Mouse (Mus musculus) hindbrain, embryonic 14.5 days (tissue): Measurements from ENCODE around the gene Zfp146. TPM values are rescaled to one million over a fixed set of nuclear protein-coding genes. Genes with fewer than 3 reads are reported as not detected.

Experiments
- ATAC-seq: fragments of 200-750 bp; cut with Nextera tagmentation; 2 replicates; pipeline ENCODE4 v1.8.0; 2017; ENCODE audit warnings: moderate number of reproducible peaks, mild to moderate bottlenecking, moderate TSS enrichment, moderate library complexity; ENCODE audit not compliant: low FRiP score
- DNase-seq: peaks from one replicate; pipeline ENCODE4 v3.0.0-alpha.2; 2015; ENCODE audit warnings: low spot score
- H3K27ac ChIP-seq: fragments of 300-500 bp; sonication (generic); 2 replicates; pipeline ENCODE4 v1.5.1; 2014; ENCODE audit warnings: mild to moderate bottlenecking, moderate library complexity
- H3K27me3 ChIP-seq: fragments of 300-500 bp; sonication (generic); 2 replicates; pipeline ENCODE4 v1.6.1; 2014; ENCODE audit warnings: mild to moderate bottlenecking, low read length, mixed read lengths; ENCODE audit not compliant: control insufficient read depth, insufficient read depth
- H3K36me3 ChIP-seq: fragments of 300-500 bp; sonication (generic); replicated peaks from 2 replicates; pipeline ENCODE4 v1.6.1; 2014; ENCODE audit not compliant: control insufficient read depth, insufficient read depth
- H3K4me1 ChIP-seq: fragments of 300-500 bp; sonication (generic); replicated peaks from 2 replicates; pipeline ENCODE4 v1.6.1; 2014; ENCODE audit warnings: antibody characterized with exemption, low read length, mixed read lengths; ENCODE audit not compliant: control insufficient read depth, insufficient read depth
- H3K4me2 ChIP-seq: fragments of 300-500 bp; sonication (generic); replicated peaks from 2 replicates; pipeline ENCODE4 v1.6.1; 2014; ENCODE audit warnings: mild to moderate bottlenecking, moderate library complexity
- H3K4me3 ChIP-seq: fragments of 300-500 bp; sonication (generic); replicated peaks from 2 replicates; pipeline ENCODE4 v1.5.1; 2014; ENCODE audit warnings: mild to moderate bottlenecking, low read length
- H3K9ac ChIP-seq: fragments of 300-500 bp; sonication (generic); 2 replicates; pipeline ENCODE4 v1.6.1; 2014
- H3K9me3 ChIP-seq: fragments of 300-500 bp; sonication (generic); 2 replicates; pipeline ENCODE4 v1.6.1; 2016; ENCODE audit warnings: low read length; ENCODE audit not compliant: control insufficient read depth
- WGBS: fragments of 180-500 bp; shearing (Covaris S2); extraction: QIAGEN DNeasy Blood & Tissue Kit; methylation state at CpG from one replicate; pipeline ENCODE4 v1.1.7; 2014; 5-methylcytosine and 5-hydroxymethylcytosine counted together
- polyA plus RNA-seq: library from polyadenylated mRNA; unstranded; fragments of >200 nt; fragmentation: Nextera tagmentation; extraction: Ambion mirVana; gene quantifications from 2 replicates; pipeline ENCODE4 v1.2.1, GENCODE M21; 2014

Zfp146 gene
- polyA plus RNA-seq, 1 experiment from 2014 or later: 14.0 TPM

DNA sequence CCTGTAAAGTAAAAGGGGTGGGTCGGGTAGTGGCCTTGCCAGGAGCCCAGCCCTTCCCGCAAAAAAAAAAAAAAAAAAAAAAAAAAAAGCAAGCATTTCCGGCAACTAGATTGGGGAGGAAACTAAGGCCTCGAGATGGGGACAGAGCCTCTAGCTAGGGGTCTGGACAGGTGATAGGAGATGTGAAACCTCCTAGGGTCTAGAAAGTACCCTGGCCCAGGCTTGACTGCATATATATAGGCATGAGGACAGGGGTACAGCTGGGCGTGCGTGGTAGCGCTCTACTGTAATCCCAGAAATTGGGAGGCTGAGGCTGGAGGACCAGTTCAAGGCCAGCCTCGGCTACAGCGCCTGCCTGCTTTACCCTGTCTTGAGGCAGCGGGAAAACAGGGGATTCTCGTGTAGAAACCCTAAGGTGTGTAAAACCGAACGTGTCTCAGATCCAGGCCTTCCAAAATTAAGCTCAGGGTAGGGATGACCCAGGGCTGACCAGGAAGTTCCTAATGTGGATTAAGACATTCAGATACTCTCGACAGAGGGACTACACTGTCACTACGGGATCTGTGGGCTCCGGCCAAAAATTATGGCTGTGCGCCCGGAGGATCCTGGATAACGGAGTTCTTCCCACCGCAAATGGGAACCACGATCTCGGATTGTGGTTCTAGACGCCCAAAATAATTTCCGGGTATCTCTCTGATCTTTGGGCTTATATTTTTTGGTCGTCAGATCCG, 24.7 kb upstream of the Zfp146 start:
- peaks cover 15% of the 10 kb centered on the region for H3K4me1 ChIP-seq
- peak overlapping the region; percentile 65 for H3K4me3 ChIP-seq
- no peaks in the 10 kb centered on the region for H3K9me3 ChIP-seq
- peak; percentile 15; the same call in 1 of the 2 replicates for ATAC-seq
- peak overlapping the region; percentile 56 for H3K4me2 ChIP-seq
- peak overlapping the region; percentile 78 for H3K9ac ChIP-seq
- no peaks in the 10 kb centered on the region for H3K27me3 ChIP-seq
- H3K36me3 ChIP-seq: peaks cover 33% of the 10 kb centered on the region
- under 1% methylated on average over 26 of the region's 26 CpGs for WGBS
- peak; percentile 40 for DNase-seq
- H3K27ac ChIP-seq: peak overlapping the region; percentile 82

DNA sequence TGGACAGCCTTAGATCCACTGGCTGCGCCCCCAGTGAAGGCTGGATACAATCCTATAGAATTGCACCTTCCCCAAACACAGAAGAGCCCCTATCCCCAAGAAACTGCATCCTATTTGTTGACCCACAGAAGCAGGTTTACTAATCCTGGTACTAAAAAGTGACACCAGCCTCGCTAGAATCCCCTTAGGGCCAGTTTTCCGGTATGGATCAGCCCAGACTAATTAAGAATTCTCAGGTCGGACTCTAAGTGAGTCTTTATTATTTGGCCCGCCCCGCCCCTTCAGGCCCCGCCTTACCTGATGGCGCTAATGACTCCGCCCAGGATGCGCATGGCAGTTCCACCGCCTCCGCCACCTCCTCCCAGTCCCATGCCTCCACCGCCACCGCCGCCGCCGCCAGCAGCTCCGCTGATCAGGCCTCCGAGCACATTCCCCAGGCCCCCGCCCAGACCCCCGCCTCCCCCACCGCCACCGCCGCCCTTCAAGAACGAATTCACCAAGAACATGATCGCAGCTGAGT, 24.1 kb upstream of the Zfp146 start:
- Histone ChIP-seq H3K27ac (peak overlapping the region; percentile 82), H3K4me3 (peak overlapping the region; percentile 65), H3K9ac (peak overlapping the region; percentile 78), H3K4me2 (peak overlapping the region; percentile 56), H3K27me3 (no peaks in the 10 kb centered on the region), H3K36me3 (peaks cover 39% of the 10 kb centered on the region), H3K9me3 (no peaks in the 10 kb centered on the region), H3K4me1 (peaks cover 15% of the 10 kb centered on the region)
- DNase-seq (peak; percentile 73), ATAC-seq (peak; percentile 71)
- WGBS: 1% methylated on average over 26 of the region's 26 CpGs

DNA sequence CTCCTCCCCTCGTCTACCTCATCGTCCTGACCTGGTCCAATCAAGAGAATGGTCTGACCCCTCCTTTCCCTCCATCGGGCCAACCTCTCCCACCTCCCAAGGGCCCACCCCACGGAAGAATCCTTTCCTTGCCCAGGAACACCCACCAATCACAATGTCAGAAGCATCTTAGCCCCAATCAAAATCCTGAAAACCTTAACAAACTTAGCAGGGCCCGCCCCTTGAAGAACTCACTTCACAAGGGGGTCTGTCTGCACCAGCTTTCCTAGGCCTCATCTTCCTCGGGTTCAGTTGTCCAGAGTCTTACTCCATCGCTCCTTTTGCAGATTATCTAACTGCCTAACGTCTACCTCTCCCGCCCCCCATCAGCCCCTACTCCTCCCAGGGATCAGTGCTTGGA, 23.5 kb upstream of the Zfp146 start:
- H3K4me2 ChIP-seq: peak overlapping the region; percentile 56
- peaks cover 15% of the 10 kb centered on the region for H3K4me1 ChIP-seq
- peak overlapping the region; percentile 82; the same call in 1 of the 2 replicates for H3K27ac ChIP-seq
- H3K9me3 ChIP-seq: no peaks in the 10 kb centered on the region
- H3K36me3 ChIP-seq: peaks cover 45% of the 10 kb centered on the region
- no peak for ATAC-seq
- no peak for DNase-seq
- H3K4me3 ChIP-seq: peak overlapping the region; percentile 65
- H3K27me3 ChIP-seq: no peaks in the 10 kb centered on the region
- WGBS: 25% methylated on average over 9 of the region's 9 CpGs
- peak overlapping the region; percentile 78 for H3K9ac ChIP-seq

DNA sequence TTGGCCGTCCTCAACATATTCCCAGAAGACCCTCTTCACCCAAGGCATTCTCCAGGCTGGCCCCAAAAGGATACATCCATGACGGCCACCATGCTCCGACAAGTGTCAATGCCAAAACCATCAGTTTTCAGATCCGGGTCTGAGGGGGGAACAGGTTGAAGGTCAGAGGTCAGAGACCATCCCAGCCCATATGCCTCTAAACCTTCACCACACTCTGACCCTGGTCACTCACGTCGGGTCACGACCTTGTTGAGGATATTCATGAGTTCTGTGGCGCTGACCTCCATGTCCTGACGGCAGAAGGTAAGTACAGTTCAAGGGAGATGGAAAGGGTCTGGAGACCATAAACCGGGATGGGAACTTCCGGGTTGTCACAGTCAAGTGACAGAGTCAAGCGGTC, 22.5 kb upstream of the Zfp146 start:
- 93% methylated on average over 12 of the region's 12 CpGs for WGBS

DNA sequence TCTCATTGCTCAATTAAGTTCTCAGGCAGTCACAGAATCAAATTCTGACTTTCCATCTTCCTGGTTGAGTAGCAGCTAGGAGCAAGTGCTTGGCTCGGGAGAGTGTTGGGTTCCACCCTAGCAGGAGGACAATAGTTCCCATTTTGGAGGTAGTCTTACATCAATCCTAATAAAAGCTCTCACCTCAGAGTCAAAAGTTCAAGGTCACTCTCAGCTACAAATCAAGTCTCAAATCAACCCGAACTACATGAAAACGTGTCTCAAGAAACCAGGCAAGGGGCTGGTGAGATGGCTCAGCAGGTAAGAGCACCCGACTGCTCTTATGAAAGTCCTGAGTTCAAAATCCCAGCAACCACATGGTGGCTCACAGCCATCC, 19.6 kb upstream of the Zfp146 start:
- Histone ChIP-seq H3K4me3 (no peak overlapping the region), H3K4me1 (peaks cover 11% of the 10 kb centered on the region), H3K27me3 (no peaks in the 10 kb centered on the region), H3K27ac (no peak overlapping the region), H3K36me3 (peaks cover 72% of the 10 kb centered on the region), H3K4me2 (no peak overlapping the region), H3K9me3 (no peaks in the 10 kb centered on the region), H3K9ac (no peak overlapping the region)
- 90% methylated on average over 4 of the region's 4 CpGs for WGBS
- ATAC-seq (no peak), DNase-seq (no peak)

More for the DNA sequence above, 22.5 kb upstream of the Zfp146 start:
- Histone ChIP-seq H3K36me3 (peaks cover 55% of the 10 kb centered on the region), H3K27me3 (no peaks in the 10 kb centered on the region), H3K4me3 (no peak overlapping the region), H3K27ac (no peak overlapping the region), H3K9ac (no peak overlapping the region), H3K4me2 (no peak overlapping the region), H3K4me1 (peaks cover 15% of the 10 kb centered on the region), H3K9me3 (no peaks in the 10 kb centered on the region)
- DNase-seq: no peak
- no peak for ATAC-seq

DNA sequence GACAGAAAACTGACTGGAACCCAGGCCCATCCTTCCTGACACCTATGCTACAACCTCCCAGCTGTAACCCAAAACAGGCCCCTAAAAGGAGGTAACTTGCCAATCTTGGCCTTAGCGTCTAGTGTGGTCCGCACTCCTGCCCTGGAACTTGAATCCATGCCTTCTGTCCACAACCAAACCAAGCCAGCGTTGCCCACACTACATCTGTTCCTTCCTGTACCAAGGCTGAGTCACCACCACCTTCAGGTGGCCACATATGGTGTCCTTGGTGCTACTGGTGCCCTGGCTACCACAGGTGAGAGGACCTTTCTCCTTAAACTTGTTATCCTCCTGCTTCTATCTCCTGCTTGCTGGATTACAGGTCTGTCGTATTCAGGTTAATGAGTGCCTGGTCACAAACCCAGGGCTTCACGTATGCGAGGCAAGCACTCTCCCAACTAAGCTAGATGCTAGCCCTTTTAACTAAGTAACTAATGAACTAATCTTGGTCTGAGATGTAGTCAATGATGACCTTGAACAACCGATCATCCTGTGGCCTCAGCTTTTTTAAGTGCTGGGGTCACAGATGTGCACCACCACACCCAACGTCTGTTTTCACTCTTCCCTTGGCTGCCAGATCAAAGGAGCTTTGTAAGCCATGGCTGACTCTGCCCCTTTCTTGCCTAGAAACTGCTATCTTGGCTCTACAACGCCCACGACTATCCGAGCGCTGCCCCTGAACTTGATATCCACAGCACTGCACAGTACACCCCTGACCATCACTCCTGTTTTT, 19.0 kb upstream of the Zfp146 start:
- no peak for DNase-seq
- no peaks in the 10 kb centered on the region for H3K9me3 ChIP-seq
- 90% methylated on average over 12 of the region's 12 CpGs for WGBS
- ATAC-seq: no peak
- H3K4me1 ChIP-seq: peaks cover 10% of the 10 kb centered on the region
- peaks cover 72% of the 10 kb centered on the region for H3K36me3 ChIP-seq
- no peaks in the 10 kb centered on the region for H3K27me3 ChIP-seq
- no peak overlapping the region for H3K9ac ChIP-seq
- H3K4me2 ChIP-seq: no peak overlapping the region
- no peak overlapping the region for H3K4me3 ChIP-seq
- H3K27ac ChIP-seq: no peak overlapping the region

DNA sequence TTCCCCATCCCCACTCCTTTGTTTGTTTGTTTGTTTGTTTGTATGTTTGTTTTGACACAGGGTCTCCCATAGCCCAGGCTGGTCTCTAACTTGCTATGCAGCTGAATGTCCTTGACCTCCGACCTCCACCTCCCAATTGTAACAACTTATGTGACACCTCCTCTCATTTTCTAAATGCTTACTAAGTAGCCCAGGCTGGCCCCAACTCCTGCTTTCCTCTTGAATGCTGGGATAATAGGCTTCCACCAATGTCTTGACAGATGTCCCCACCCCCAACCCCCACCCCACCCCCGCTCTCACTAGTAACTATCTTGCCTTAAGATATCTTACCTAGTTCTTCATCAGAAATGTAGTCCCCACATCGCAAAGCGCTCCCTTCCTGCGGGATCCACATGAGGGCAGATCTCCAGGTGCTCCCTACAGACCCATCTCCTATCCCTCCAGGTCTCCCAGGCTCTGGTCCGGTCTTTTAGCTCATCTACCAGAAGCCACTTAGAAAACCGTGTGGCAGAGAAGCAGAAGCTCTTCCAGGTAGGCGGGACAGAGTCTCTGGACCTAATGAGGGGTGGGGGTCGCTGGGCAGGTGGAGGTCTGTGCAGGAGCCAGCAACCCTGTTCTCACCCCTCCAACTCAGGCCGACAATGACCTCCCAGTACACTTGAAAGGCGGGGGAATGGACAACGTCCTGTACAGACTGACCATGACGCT, 15.2 kb upstream of the Zfp146 start:
- DNase-seq: no peak
- H3K9ac ChIP-seq: no peak overlapping the region
- 73% methylated on average over 13 of the region's 13 CpGs for WGBS

DNA sequence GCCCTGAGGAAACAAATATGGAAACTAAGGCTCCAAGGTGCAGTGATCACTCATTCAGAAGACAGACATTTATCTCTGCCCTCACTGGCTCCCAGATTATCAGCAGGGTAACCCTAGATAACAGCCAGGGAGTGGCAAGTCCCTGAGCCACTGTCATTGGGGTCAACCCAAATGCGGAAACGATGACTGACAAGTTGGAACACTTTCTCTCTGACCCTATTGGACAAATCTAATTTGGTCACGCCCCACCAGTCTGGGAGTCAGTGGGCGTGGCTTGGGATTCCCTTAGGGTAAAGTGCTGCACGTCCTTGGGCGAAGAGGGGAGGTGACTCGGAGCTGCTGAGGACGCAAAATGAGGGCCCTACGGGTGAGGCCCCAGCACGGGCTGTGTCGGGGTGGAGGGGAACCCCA, 14.3 kb upstream of the Zfp146 start, which contains the start of gene Cox7a1:
Cox7a1 (plus strand) TSS at position 266 of the 411 bp plus-strand sequence.
- peak within 1 kb of the TSS; percentile 31 for H3K4me2 ChIP-seq
- WGBS: 0% methylated on average over 11 of the region's 11 CpGs
- peaks cover 42% of the 10 kb centered on the region for H3K36me3 ChIP-seq
- H3K9me3 ChIP-seq: no peaks in the 10 kb centered on the region
- no peak within 1 kb of the TSS for H3K27ac ChIP-seq
- no peaks in the 10 kb centered on the region for H3K27me3 ChIP-seq
- ATAC-seq (peak; percentile 38; the same call in 1 of the 2 replicates), DNase-seq (peak; percentile 63)
- H3K9ac ChIP-seq: no peak within 1 kb of the TSS
- H3K4me3 ChIP-seq: no peak within 1 kb of the TSS; the same call in 1 of the 2 replicates
- no peaks in the 10 kb centered on the region; the same call in 1 of the 2 replicates for H3K4me1 ChIP-seq

More for the DNA sequence above, 15.2 kb upstream of the Zfp146 start:
- H3K4me1 ChIP-seq: no peaks in the 10 kb centered on the region; the same call in 1 of the 2 replicates
- ATAC-seq: no peak
- H3K4me3 ChIP-seq: no peak overlapping the region
- no peak overlapping the region for H3K4me2 ChIP-seq
- no peaks in the 10 kb centered on the region for H3K27me3 ChIP-seq
- no peak overlapping the region for H3K27ac ChIP-seq
- peaks cover 45% of the 10 kb centered on the region for H3K36me3 ChIP-seq
- H3K9me3 ChIP-seq: no peaks in the 10 kb centered on the region
